Mouse (Mus musculus) kidney, adult 2 months (tissue): ENCODE data around the gene Cadps.
A peak's percentile ranks its signal among the peaks of the same experiment; 100 is the strongest.

Experiments used
- CTCF ChIP-seq: fragments of 200-500 bp; conservative IDR thresholded peaks from 2 replicates; pipeline ENCODE4 v1.5.1; 2011; ENCODE audit warnings: low read depth, mild to moderate bottlenecking, control low read depth, low read length, moderate library complexity, mixed read lengths; ENCODE audit not compliant: insufficient read depth, insufficient read length
- POLR2A ChIP-seq: fragments of 200-500 bp; IDR thresholded peaks from one replicate; pipeline ENCODE4 v1.6.1; 2011; ENCODE audit warnings: low read depth, low read length, control low read depth

DNA sequence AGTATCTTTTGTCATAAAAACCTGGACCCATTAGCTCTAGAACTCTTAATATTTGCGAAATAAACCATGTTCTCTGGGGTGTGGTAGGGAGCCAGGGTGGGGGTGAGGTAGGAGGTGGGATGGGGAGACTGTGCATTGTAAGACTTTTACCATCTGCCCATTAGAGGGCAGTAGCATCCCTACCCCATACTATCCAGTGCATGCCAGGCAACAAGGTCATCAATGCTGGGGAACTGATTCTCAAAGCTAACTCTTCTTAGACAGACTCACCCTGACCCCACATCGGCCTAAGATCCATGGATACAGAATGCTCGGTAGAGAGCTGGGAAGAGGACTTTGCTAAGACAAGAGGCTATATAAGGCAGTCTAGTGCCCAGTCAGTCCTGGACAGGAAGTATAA, 425.3 kb downstream of the Cadps start:
- peak; percentile 24; the same call in 1 of the 2 replicates for TF ChIP-seq CTCF
- TF ChIP-seq POLR2A, result no peak
